18 mouse cellular contexts compared by ENCODE assay signal in the genomic region with DNA sequence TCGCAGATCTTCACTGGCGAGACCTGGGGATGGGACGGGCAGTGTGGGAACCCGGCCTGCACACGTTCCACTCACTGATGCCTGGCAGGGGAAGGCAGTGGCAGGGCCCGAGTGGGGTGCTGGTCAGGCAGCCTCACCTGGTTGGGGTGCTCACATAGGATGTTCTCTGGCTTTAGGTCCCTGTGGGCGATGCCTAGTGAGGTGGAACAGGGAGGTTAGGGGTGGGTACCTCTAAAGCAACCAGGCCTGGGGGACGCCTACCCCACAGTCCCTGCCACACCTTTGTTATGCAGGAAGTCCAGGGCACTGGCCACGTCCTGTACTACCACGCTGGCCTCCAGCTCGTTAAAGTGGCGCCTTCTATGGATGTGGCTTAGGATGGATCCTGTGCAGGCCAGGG. TPM values are rescaled to one million over a fixed set of nuclear protein-coding genes. Genes with fewer than 3 reads are reported as not detected.
DNase-seq lines count a peak whose midpoint lies in the region; ATAC-seq and TF ChIP-seq lines count a peak whose summit lies in the region.
"Had no signal": no experiment of that assay in that cellular context is flagged by ENCODE, and none has a peak within 500 bp of the region (broad histone marks: within the 10 kb centered on the region; RNA-seq: fewer than 3 reads in every experiment).

No protein-coding gene starts in this region.

- no peak overlapping the region for H3ac ChIP-seq in myocyte (ENCODE audit: control insufficient read depth, insufficient read length)

- H3K36me3 ChIP-seq in intestine, postnatal 0 days (ENCODE audit: control insufficient read depth, insufficient read depth) = peaks cover 69% of the 10 kb centered on the region
- peaks cover 54% of the 10 kb centered on the region for H3K36me3 ChIP-seq in intestine, embryonic 15.5 days
- H3K36me3 ChIP-seq in myocyte (ENCODE audit: control insufficient read depth, insufficient read depth) = peaks cover 11% of the 10 kb centered on the region

- DNase-seq in spleen, postnatal 36 days (ENCODE audit: low spot score in 2 of 2) = peak; percentile 61 to 62
- no peak for DNase-seq in spleen, postnatal 10 days (ENCODE audit: low spot score in 2 of 2)
- no peak for DNase-seq in layer of hippocampus, postnatal 14 days (ENCODE audit: low spot score in 2 of 2)
- DNase-seq in T-cell, adult 2 months (ENCODE audit: low spot score) = no peak
- DNase-seq: adrenal gland, postnatal 10 days; cerebellum, adult 8-10 months; liver, embryonic 13.5 days; midbrain, embryonic 14.5 days; thymus, postnatal 25 days had no signal

- H3K4me2 ChIP-seq in intestine, postnatal 0 days (replicated peaks; ENCODE audit: low read depth) = no peak overlapping the region
- H3K4me2 ChIP-seq in intestine, embryonic 15.5 days (replicated peaks) = no peak overlapping the region
- H3K4me2 ChIP-seq in myocyte (ENCODE audit: low read depth) = no peak overlapping the region
- H3K4me2 ChIP-seq: forebrain, embryonic 12.5 days; heart, embryonic 12.5 days; hindbrain, embryonic 13.5 days; limb, embryonic 12.5 days; liver, embryonic 13.5 days; neural tube, embryonic 12.5 days had no signal

- H3K79me2 ChIP-seq in myocyte (ENCODE audit: control insufficient read depth, insufficient read depth) = peaks cover 25% of the 10 kb centered on the region

- no peak for TF ChIP-seq CTCF in intestine, postnatal 0 days (IDR thresholded peaks at IDR 0.05; ENCODE audit: low read depth)

- peak; percentile 28 for TF ChIP-seq POLR2A in myocyte (IDR thresholded peaks at IDR 0.05; ENCODE audit: insufficient read length, low read depth)

- H3K9me3 ChIP-seq in intestine, postnatal 0 days (ENCODE audit: control insufficient read depth) = no peaks in the 10 kb centered on the region
- H3K9me3 ChIP-seq in intestine, embryonic 15.5 days = no peaks in the 10 kb centered on the region
- H3K9me3 ChIP-seq: forebrain, embryonic 12.5 days; heart, embryonic 12.5 days; hindbrain, embryonic 13.5 days; limb, embryonic 12.5 days; liver, embryonic 13.5 days; neural tube, embryonic 12.5 days had no signal

- H3K27me3 ChIP-seq in intestine, postnatal 0 days (replicated peaks; ENCODE audit: control insufficient read depth, insufficient read depth, low read length) = no peaks in the 10 kb centered on the region
- no peaks in the 10 kb centered on the region for H3K27me3 ChIP-seq in intestine, embryonic 15.5 days (replicated peaks)
- no peaks in the 10 kb centered on the region for H3K27me3 ChIP-seq in myocyte (ENCODE audit: control insufficient read depth, insufficient read depth, insufficient read length)
- H3K27me3 ChIP-seq: forebrain, embryonic 12.5 days; heart, embryonic 12.5 days; hindbrain, embryonic 13.5 days; limb, embryonic 12.5 days; liver, embryonic 13.5 days; neural tube, embryonic 12.5 days had no signal

- no peak overlapping the region for H3K9ac ChIP-seq in intestine, postnatal 0 days (ENCODE audit: low read depth, low read length)
- no peak overlapping the region for H3K9ac ChIP-seq in intestine, embryonic 15.5 days
- H3K9ac ChIP-seq: forebrain, embryonic 12.5 days; heart, embryonic 12.5 days; limb, embryonic 12.5 days; liver, embryonic 13.5 days; neural tube, embryonic 12.5 days had no signal

- H3K4me3 ChIP-seq in intestine, postnatal 0 days (ENCODE audit: low read depth, low read length) = no peak overlapping the region
- no peak overlapping the region for H3K4me3 ChIP-seq in intestine, embryonic 15.5 days (replicated peaks)
- H3K4me3 ChIP-seq in myocyte = no peak overlapping the region
- H3K4me3 ChIP-seq: erythroblast, embryonic 14.5 days; forebrain, embryonic 12.5 days; heart, embryonic 12.5 days; hindbrain, embryonic 13.5 days; limb, embryonic 12.5 days; liver, embryonic 13.5 days; neural tube, embryonic 12.5 days had no signal

- peaks cover 9% of the 10 kb centered on the region for H3K4me1 ChIP-seq in intestine, postnatal 0 days (replicated peaks; ENCODE audit: control insufficient read depth, insufficient read depth, low read length)
- H3K4me1 ChIP-seq in intestine, embryonic 15.5 days (replicated peaks) = peaks cover 40% of the 10 kb centered on the region

- no peak overlapping the region for H3K27ac ChIP-seq in intestine, postnatal 0 days (ENCODE audit: low read depth, low read length)
- no peak overlapping the region for H3K27ac ChIP-seq in intestine, embryonic 15.5 days
- H3K27ac ChIP-seq: forebrain, embryonic 12.5 days; hindbrain, embryonic 13.5 days; limb, embryonic 12.5 days; liver, embryonic 13.5 days; neural tube, embryonic 12.5 days had no signal

- 0 out of 2 replicates have a peak, but pooled peaks have one; percentile 3 for ATAC-seq in intestine, postnatal 0 days
- no peak for ATAC-seq in intestine, embryonic 15.5 days

- 79% methylated on average over 12 of the region's 12 CpGs for WGBS in intestine, postnatal 0 days
- 89% methylated on average over 12 of the region's 12 CpGs for WGBS in intestine, embryonic 15.5 days

TF ChIP-seq in myocyte, 11 proteins besides CTCF, POLR2A, EP300 and RAD21:
- no peak for TF ChIP-seq TCF3 (IDR thresholded peaks at IDR 0.05; ENCODE audit: insufficient read length, low read depth)
- no peak for TF ChIP-seq SRF (IDR thresholded peaks at IDR 0.05; ENCODE audit: control insufficient read depth, insufficient read length, low read depth)
- no peak for TF ChIP-seq MYOG (IDR thresholded peaks at IDR 0.05; ENCODE audit: control insufficient read depth in 1 of 3, insufficient read depth in 1 of 3, insufficient read length in 2 of 3, low read depth in 2 of 3)
- no peak for TF ChIP-seq USF1 (IDR thresholded peaks at IDR 0.05; ENCODE audit: low read depth)
- TF ChIP-seq TCF12 (IDR thresholded peaks at IDR 0.05; ENCODE audit: insufficient read depth, poor library complexity, severe bottlenecking) = no peak
- no peak for TF ChIP-seq REST (IDR thresholded peaks at IDR 0.05; ENCODE audit: insufficient read depth, insufficient read length)
- TF ChIP-seq MAX (IDR thresholded peaks at IDR 0.05; ENCODE audit: low read depth) = no peak
- TF ChIP-seq E2F4 (IDR thresholded peaks at IDR 0.05; ENCODE audit: insufficient read depth) = no peak
- TF ChIP-seq POLR2AphosphoS2 (IDR thresholded peaks at IDR 0.05; ENCODE audit: insufficient read length, low read depth) = no peak
- no peak for TF ChIP-seq MYOD1 (IDR thresholded peaks at IDR 0.05; ENCODE audit: control insufficient read depth in 1 of 3, insufficient read length in 2 of 3, low read depth in 2 of 3)
- TF ChIP-seq CEBPB (IDR thresholded peaks at IDR 0.05; ENCODE audit: insufficient read depth, poor library complexity, severe bottlenecking) = no peak

RNA-seq across cellular contexts. Expression of a gene that starts 8.9 kb away (rescaled TPM):
- 38.4 and 38.6 TPM in 2 replicates for polyA plus RNA-seq in intestine, postnatal 0 days (2015; fragmentation: Nextera tagmentation; extraction: Ambion mirVana)
- polyA plus RNA-seq in intestine, embryonic 15.5 days (2015; fragmentation: Nextera tagmentation; extraction: Ambion mirVana) = 68.8 and 73.0 TPM in 2 replicates
- 119 TPM for polyA plus RNA-seq in myocyte (2012; fragmentation: generic; extraction: Trizol)
- total RNA-seq in layer of hippocampus, postnatal 14 days (2021) = 10 to 100 TPM; 50.5 to 51.5 TPM

RNA-seq across cellular contexts. Expression of a gene that starts 12.1 kb away (rescaled TPM):
- 21.5 and 23.5 TPM in 2 replicates for polyA plus RNA-seq in intestine, postnatal 0 days (2015; fragmentation: Nextera tagmentation; extraction: Ambion mirVana)
- 54.9 and 62.4 TPM in 2 replicates for polyA plus RNA-seq in intestine, embryonic 15.5 days (2015; fragmentation: Nextera tagmentation; extraction: Ambion mirVana)
- 55.9 TPM for polyA plus RNA-seq in myocyte (2012; fragmentation: generic; extraction: Trizol)
- total RNA-seq in layer of hippocampus, postnatal 14 days (2021) = 10 to 100 TPM; 90.2 to 94.4 TPM

RNA-seq across cellular contexts. Expression of a gene that starts 32.8 kb away (rescaled TPM):
- polyA plus RNA-seq in intestine, postnatal 0 days (2015; fragmentation: Nextera tagmentation; extraction: Ambion mirVana) = 14.4 and 15.4 TPM in 2 replicates
- polyA plus RNA-seq in intestine, embryonic 15.5 days (2015; fragmentation: Nextera tagmentation; extraction: Ambion mirVana) = 40.4 and 43.0 TPM in 2 replicates
- 25.1 TPM for polyA plus RNA-seq in myocyte (2012; fragmentation: generic; extraction: Trizol)
- total RNA-seq in layer of hippocampus, postnatal 14 days (2021) = 10 to 100 TPM; 16.1 to 19.0 TPM

RNA-seq across cellular contexts. Expression of a gene that starts 33.0 kb away (rescaled TPM):
- 12.2 and 14.4 TPM in 2 replicates for polyA plus RNA-seq in intestine, postnatal 0 days (2015; fragmentation: Nextera tagmentation; extraction: Ambion mirVana)
- polyA plus RNA-seq in intestine, embryonic 15.5 days (2015; fragmentation: Nextera tagmentation; extraction: Ambion mirVana) = 22.3 and 26.5 TPM in 2 replicates
- polyA plus RNA-seq in myocyte (2012; fragmentation: generic; extraction: Trizol) = 1.9 TPM
- total RNA-seq in layer of hippocampus, postnatal 14 days (2021) = 10 to 100 TPM; 44.8 to 54.7 TPM

RNA-seq across cellular contexts. Expression of a gene that starts 46.4 kb away (rescaled TPM):
- 97.5 and 99.2 TPM in 2 replicates for polyA plus RNA-seq in intestine, postnatal 0 days (2015; fragmentation: Nextera tagmentation; extraction: Ambion mirVana)
- 134 and 152 TPM in 2 replicates for polyA plus RNA-seq in intestine, embryonic 15.5 days (2015; fragmentation: Nextera tagmentation; extraction: Ambion mirVana)
- 178 TPM for polyA plus RNA-seq in myocyte (2012; fragmentation: generic; extraction: Trizol)
- 100 to 1,000 TPM; 176 to 180 TPM for total RNA-seq in layer of hippocampus, postnatal 14 days (2021)

Comparison
In these comparisons a context has a peak if more than half of its experiments do, and no peak if none do; other contexts are left out.
1. DNase-seq: peak in spleen, postnatal 36 days (2 of 2); none in spleen, postnatal 10 days (0 of 2), layer of hippocampus, postnatal 14 days (0 of 2) and T-cell, adult 2 months (single experiment).